Mouse (Mus musculus): ENCODE results near the gene Pip5k1b. TPM values are rescaled to one million over a fixed set of nuclear protein-coding genes. Genes with fewer than 3 reads are reported as not detected.
A peak's percentile ranks its signal among the peaks of the same experiment; 100 is the strongest.

The Pip5k1b gene
- polyA plus RNA-seq, 1 experiment from 2014 or later: 2.4 TPM

DNA sequence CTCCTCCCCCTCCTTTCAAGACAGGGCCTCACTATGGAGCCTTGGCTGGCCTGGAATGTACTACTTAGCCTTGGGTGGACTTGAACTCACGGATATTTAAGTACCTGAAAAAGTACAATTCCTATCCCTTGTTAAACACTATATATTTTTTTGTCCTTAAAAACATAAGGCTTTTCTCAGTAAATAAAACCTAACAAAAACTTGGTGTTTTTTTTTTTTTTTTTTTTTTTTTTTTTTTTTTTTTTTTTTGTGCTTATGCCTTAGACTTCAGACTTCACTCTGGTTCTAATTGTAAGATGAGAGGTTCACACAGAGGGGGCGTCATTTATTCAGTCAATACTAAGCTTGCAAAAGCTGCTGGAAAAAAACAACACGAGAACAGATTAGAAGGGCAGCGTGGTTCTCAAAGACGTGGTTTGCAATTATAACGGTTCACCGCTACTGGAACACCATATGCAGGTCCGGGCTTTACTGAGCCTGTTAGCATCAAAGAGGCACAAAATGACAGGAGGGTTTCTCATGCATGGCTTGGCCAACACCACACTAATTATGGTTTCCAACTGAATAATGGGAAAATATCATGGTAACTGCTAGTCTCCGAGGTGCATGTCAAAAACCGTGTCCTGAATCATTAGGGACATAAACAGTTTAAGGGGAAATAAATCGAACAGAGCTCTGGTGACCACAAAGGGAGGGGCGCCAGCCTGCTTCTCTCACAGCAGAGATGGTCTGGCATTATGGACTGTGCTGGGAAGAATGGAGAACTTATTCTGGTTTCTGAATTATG, 242.9 kb downstream of the Pip5k1b start:
- peaks cover 38% of the 10 kb centered on the region for H3K4me1 ChIP-seq
- H3K27me3 ChIP-seq (ENCODE audit: low read depth, poor library complexity, severe bottlenecking): no peaks in the 10 kb centered on the region
- no peaks in the 10 kb centered on the region for H3K9me3 ChIP-seq (replicated peaks)
- 66% methylated on average over 12 of the region's 12 CpGs for WGBS
- no peak overlapping the region for H3K4me3 ChIP-seq
- H3K36me3 ChIP-seq: no peaks in the 10 kb centered on the region
- H3K27ac ChIP-seq (replicated peaks): no peak overlapping the region
- DNase-seq (ENCODE audit: low spot score): peak; percentile 26

GRCm38 (mm10) chr19:24312046-24312445, 243.6 kb downstream of the Pip5k1b start:
- Histone ChIP-seq H3K27ac (replicated peaks) (no peak overlapping the region), H3K27me3 (ENCODE audit: low read depth, poor library complexity, severe bottlenecking) (no peaks in the 10 kb centered on the region), H3K9me3 (replicated peaks) (no peaks in the 10 kb centered on the region), H3K4me3 (no peak overlapping the region), H3K36me3 (no peaks in the 10 kb centered on the region), H3K4me1 (peaks cover 40% of the 10 kb centered on the region)
- no peak for DNase-seq (ENCODE audit: low spot score)
- WGBS: 83% methylated on average over 5 of the region's 5 CpGs

DNA sequence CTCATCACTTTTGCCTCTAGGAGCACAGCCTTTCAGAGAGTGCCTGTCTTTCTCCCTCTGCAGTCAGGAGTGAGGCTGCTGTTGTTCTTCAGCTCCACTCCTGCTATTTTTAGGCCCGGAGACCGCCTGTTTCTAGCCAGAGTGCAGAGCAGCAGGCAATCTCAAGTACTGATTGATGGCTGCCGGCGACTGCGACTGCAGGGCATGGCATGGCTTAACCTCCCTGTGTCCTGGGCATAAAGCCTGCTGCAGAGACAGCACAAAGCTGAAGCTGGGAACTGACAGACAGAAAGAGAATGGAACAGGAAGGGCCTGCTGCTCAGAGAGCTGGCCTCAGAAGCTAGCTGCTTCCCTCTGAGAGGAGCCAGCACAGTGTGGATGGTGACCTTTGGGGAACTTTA, 247.4 kb downstream of the Pip5k1b start:
- Histone ChIP-seq H3K27me3 (ENCODE audit: low read depth, poor library complexity, severe bottlenecking) (peaks cover 7% of the 10 kb centered on the region; the same call in 1 of the 2 replicates), H3K4me3 (no peak overlapping the region), H3K27ac (replicated peaks) (peak overlapping the region; percentile 77), H3K9me3 (replicated peaks) (no peaks in the 10 kb centered on the region), H3K36me3 (no peaks in the 10 kb centered on the region), H3K4me1 (peaks cover 23% of the 10 kb centered on the region)
- 16% methylated on average over 5 of the region's 5 CpGs for WGBS
- peak; percentile 49 for DNase-seq (ENCODE audit: low spot score)

DNA sequence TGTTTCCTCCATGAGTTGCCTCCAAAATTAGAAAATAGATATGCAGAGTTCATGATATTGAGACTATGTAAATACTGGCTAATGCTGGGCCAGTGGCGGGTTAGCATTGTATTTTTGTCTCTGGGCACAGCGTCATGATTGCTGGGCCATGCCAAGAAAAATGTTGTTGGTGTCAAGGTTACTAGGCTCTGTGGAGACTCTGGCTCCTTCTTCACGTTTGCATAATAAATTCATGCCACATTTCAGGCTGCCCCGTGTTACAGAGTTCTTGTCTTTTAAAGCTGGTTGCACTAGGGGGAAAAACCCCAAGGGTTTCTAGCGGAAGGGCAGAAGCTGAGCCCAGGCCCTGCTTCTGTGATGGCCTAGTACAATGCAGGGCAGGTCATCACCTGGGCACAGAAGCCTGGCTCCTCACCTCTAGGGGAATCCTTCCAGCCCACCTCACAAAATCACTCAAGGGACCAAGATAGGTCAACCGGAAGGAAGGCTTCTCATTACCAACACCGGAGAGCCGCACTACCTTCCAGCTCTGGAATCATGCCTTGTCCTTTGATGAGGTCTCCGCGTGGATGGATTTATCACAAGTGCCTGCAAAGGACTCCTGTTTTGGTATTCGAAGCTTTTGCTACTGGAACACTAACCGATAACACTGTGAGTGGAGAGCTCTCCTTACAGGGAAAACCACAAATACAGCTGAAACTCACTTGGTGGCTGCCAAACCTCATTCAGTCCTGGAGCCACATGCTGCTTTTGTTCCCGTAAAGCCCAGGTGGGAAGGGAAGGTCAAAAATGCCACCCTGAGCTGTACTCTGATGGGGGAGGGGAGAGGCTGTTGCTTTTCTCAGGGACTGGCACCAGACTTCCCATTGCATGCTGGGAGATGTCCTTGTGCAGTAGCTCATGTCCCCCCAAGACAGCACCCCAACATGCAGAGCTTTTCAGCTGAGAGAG, 248.1 kb downstream of the Pip5k1b start:
- H3K27ac ChIP-seq (replicated peaks): peak overlapping the region; percentile 77
- H3K9me3 ChIP-seq (replicated peaks): no peaks in the 10 kb centered on the region
- H3K4me1 ChIP-seq: peaks cover 24% of the 10 kb centered on the region
- no peak for DNase-seq (ENCODE audit: low spot score)
- peaks cover 10% of the 10 kb centered on the region; the same call in 1 of the 2 replicates for H3K27me3 ChIP-seq (ENCODE audit: low read depth, poor library complexity, severe bottlenecking)
- WGBS: 74% methylated on average over 13 of the region's 13 CpGs
- H3K4me3 ChIP-seq: no peak overlapping the region
- no peaks in the 10 kb centered on the region for H3K36me3 ChIP-seq

DNA sequence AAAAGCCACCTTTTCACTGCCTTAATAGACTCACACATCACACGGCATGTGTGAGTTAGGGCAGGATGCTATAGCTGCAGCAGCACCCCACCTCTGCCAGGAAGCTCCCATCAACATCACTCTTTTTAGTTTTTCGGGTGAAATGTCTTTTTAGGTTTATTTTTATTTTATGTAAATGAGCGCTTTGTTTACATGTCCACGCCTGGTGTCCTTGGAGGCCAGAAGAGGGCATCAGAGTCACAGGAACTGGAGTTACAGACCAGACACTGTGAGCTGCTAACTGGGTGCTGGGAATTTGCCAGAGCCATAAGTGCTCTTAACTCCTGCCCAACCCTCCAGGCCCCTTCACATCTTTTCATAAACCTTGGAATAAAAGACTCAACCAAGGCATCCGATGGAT, 249.3 kb downstream of the Pip5k1b start:
- DNase-seq (ENCODE audit: low spot score): no peak
- Histone ChIP-seq H3K4me3 (no peak overlapping the region), H3K27me3 (ENCODE audit: low read depth, poor library complexity, severe bottlenecking) (peaks cover 10% of the 10 kb centered on the region; the same call in 1 of the 2 replicates), H3K4me1 (peaks cover 35% of the 10 kb centered on the region), H3K27ac (replicated peaks) (no peak overlapping the region), H3K36me3 (no peaks in the 10 kb centered on the region), H3K9me3 (replicated peaks) (no peaks in the 10 kb centered on the region)
- WGBS: 89% methylated on average over 5 of the region's 5 CpGs

- H3K27ac ChIP-seq (replicated peaks): no peak overlapping the region
- no peaks in the 10 kb centered on the region for H3K36me3 ChIP-seq
- DNase-seq (ENCODE audit: low spot score): no peak
- H3K4me3 ChIP-seq: no peak overlapping the region
- peaks cover 10% of the 10 kb centered on the region; the same call in 1 of the 2 replicates for H3K27me3 ChIP-seq (ENCODE audit: low read depth, poor library complexity, severe bottlenecking)
- 48% methylated on average over 10 of the region's 10 CpGs for WGBS
- peaks cover 31% of the 10 kb centered on the region for H3K4me1 ChIP-seq
- H3K9me3 ChIP-seq (replicated peaks): no peaks in the 10 kb centered on the region
Observed at GRCm38 (mm10) chr19:24302198-24302597, 253.5 kb downstream of the Pip5k1b start.

- Histone ChIP-seq H3K27me3 (ENCODE audit: low read depth, poor library complexity, severe bottlenecking) (peaks cover 10% of the 10 kb centered on the region; the same call in 1 of the 2 replicates), H3K36me3 (no peaks in the 10 kb centered on the region), H3K9me3 (replicated peaks) (no peaks in the 10 kb centered on the region), H3K4me3 (0 out of 2 replicates have a peak overlapping the region, but pooled peaks have one; percentile 44), H3K27ac (replicated peaks) (peak overlapping the region; percentile 38; the same call in 1 of the 2 replicates), H3K4me1 (peaks cover 31% of the 10 kb centered on the region)
- 17% methylated on average over 5 of the region's 5 CpGs for WGBS
- no peak for DNase-seq (ENCODE audit: low spot score)
Observed at GRCm38 (mm10) chr19:24301768-24302148, 253.9 kb downstream of the Pip5k1b start.

GRCm38 (mm10) chr19:24300994-24301767, 254.5 kb downstream of the Pip5k1b start:
- peak overlapping the region; percentile 44 for H3K4me3 ChIP-seq
- no peaks in the 10 kb centered on the region for H3K9me3 ChIP-seq (replicated peaks)
- H3K27ac ChIP-seq (replicated peaks): peak overlapping the region; percentile 68
- peak; percentile 81 for DNase-seq (ENCODE audit: low spot score)
- WGBS: 5% methylated on average over 9 of the region's 9 CpGs
- peaks cover 10% of the 10 kb centered on the region; the same call in 1 of the 2 replicates for H3K27me3 ChIP-seq (ENCODE audit: low read depth, poor library complexity, severe bottlenecking)
- H3K4me1 ChIP-seq: peaks cover 31% of the 10 kb centered on the region
- no peaks in the 10 kb centered on the region for H3K36me3 ChIP-seq

DNA sequence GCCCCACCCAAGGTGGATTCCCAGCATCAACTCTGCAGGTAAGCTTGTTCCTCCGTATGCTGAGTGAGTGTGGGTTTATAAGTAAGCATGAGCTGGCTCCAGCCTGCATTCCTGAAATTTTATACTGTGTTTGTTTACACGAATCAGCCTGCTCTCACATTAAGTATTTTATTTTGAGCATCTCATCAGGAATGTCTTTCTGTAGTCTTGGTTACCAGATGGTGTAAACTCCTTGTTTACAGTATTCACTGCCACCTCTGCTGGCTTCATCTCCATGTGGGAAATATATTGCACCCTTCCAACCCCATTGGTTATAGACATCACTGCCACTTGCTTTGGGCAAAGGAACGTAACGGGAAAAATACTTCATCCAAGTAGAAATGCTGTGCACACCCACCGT, 262.1 kb downstream of the Pip5k1b start:
- WGBS: 87% methylated on average over 5 of the region's 5 CpGs
- DNase-seq (ENCODE audit: low spot score): no peak
- Histone ChIP-seq H3K27me3 (ENCODE audit: low read depth, poor library complexity, severe bottlenecking) (no peaks in the 10 kb centered on the region), H3K9me3 (replicated peaks) (no peaks in the 10 kb centered on the region), H3K4me1 (no peaks in the 10 kb centered on the region), H3K27ac (replicated peaks) (no peak overlapping the region), H3K36me3 (no peaks in the 10 kb centered on the region), H3K4me3 (no peak overlapping the region)

DNA sequence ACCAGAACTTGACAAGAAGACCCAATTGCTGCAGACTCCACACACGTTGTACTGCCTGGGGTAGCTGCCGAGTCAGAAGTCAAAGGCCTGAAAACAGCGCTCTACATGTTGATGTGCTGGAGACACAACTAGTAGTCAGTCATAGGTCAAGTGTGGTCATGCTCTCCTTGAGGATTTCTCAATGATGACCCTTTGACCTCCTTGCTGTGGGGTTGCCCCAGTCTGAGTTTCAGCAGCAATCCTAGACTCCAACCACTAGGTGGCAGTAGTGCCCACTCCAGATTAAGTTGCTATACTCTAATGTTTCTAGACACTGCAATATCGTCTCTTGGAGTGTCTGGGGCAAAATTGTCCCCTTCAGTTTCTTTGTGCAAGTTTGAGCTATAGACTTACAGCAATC, 271.5 kb downstream of the Pip5k1b start:
- 60% methylated on average over 4 of the region's 4 CpGs for WGBS
- no peaks in the 10 kb centered on the region for H3K36me3 ChIP-seq
- no peaks in the 10 kb centered on the region for H3K27me3 ChIP-seq (ENCODE audit: low read depth, poor library complexity, severe bottlenecking)
- no peak overlapping the region for H3K4me3 ChIP-seq
- no peak overlapping the region for H3K27ac ChIP-seq (replicated peaks)
- H3K9me3 ChIP-seq (replicated peaks): no peaks in the 10 kb centered on the region
- DNase-seq (ENCODE audit: low spot score): peak; percentile 45
- peaks cover 7% of the 10 kb centered on the region for H3K4me1 ChIP-seq

DNA sequence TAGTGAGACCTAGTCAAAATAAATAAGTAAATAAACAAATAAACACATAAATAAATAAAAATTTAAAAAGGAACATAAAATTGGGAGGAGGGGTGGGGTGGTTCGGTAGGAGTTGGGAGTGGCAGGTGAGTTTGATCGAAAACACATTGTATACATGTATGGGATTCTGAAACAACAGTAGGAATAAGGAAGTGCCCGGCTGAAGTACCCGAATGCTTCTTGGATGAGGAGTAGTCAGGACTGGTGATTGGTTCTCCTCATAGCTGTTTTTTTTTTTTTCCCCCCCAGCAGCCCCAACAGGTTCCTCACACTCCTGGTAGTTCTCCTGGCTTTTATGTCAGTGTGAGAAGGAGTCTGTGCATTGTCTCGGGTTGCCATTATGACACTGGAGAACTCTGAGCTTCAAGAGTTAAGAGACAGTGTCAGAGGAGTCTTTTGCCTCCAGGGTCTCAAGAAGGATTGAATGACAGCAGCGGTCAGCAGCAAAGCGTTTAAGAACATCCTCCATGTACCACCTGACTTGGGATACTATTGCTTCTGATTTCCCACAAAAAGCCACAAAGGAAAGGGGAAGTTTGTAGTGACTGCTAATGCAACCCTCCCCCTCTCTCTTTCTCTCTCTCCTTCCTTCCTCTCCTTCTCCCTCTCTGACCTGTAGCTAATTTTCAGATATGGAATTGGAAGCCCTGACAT, 274.2 kb downstream of the Pip5k1b start:
- peak overlapping the region; percentile 72 for H3K4me3 ChIP-seq
- DNase-seq (ENCODE audit: low spot score): no peak
- 76% methylated on average over 7 of the region's 7 CpGs for WGBS
- H3K9me3 ChIP-seq (replicated peaks): no peaks in the 10 kb centered on the region
- no peak overlapping the region for H3K27ac ChIP-seq (replicated peaks)
- H3K27me3 ChIP-seq (ENCODE audit: low read depth, poor library complexity, severe bottlenecking): no peaks in the 10 kb centered on the region
- H3K4me1 ChIP-seq: peaks cover 12% of the 10 kb centered on the region
- H3K36me3 ChIP-seq: peaks cover 10% of the 10 kb centered on the region
